Mouse (Mus musculus) thymus, adult 2 months (tissue): Measurements from ENCODE around the gene Cdk7. TPM values are rescaled to one million over a fixed set of nuclear protein-coding genes. Genes with fewer than 3 reads are reported as not detected.
"Not testable (repeated sequence)": the region's sequence is repeated elsewhere in the genome, so short reads cannot be mapped to it uniquely, and the experiment has no call there.

ENCODE experiments used
- DNase-seq: peaks from one replicate; pipeline ENCODE4 v3.0.0; 2021
- H3K27ac ChIP-seq: fragments of 200-500 bp; 2 replicates; pipeline ENCODE4 v1.5.1; 2012; ENCODE audit warnings: low read length, control low read depth; ENCODE audit not compliant: control insufficient read depth, insufficient read depth
- H3K27me3 ChIP-seq: fragments of 200-500 bp; 2 replicates; pipeline ENCODE4 v1.6.1; 2012; ENCODE audit warnings: mild to moderate bottlenecking, low read length, moderate library complexity, mixed read lengths; ENCODE audit not compliant: control insufficient read depth, insufficient read depth
- H3K36me3 ChIP-seq: fragments of 200-500 bp; 2 replicates; pipeline ENCODE4 v1.6.1; 2012; ENCODE audit warnings: mild to moderate bottlenecking, low read length, moderate library complexity; ENCODE audit not compliant: control insufficient read depth, insufficient read depth
- H3K4me1 ChIP-seq: fragments of 200-500 bp; replicated peaks from 2 replicates; pipeline ENCODE4 v1.6.1; 2012; ENCODE audit warnings: low read length; ENCODE audit not compliant: control insufficient read depth, insufficient read depth
- H3K4me3 ChIP-seq: fragments of 200-500 bp; 2 replicates; pipeline ENCODE4 v1.5.1; 2012; ENCODE audit warnings: mild to moderate bottlenecking, low read length, control low read depth, moderate library complexity; ENCODE audit not compliant: control insufficient read depth, insufficient read depth
- CTCF ChIP-seq: fragments of 200-500 bp; IDR thresholded peaks from 2 replicates; pipeline ENCODE4 v1.5.1; 2012; ENCODE audit warnings: mild to moderate bottlenecking, control low read depth, low read length, moderate library complexity, borderline replicate concordance; ENCODE audit not compliant: control insufficient read depth, poor library complexity, insufficient read depth; ENCODE audit errors: extremely low read depth
- POLR2A ChIP-seq: fragments of 200-500 bp; IDR thresholded peaks from 2 replicates; pipeline ENCODE4 v1.6.1; 2012; ENCODE audit warnings: mild to moderate bottlenecking, low read length, control low read depth, moderate library complexity; ENCODE audit not compliant: control insufficient read depth, poor library complexity, insufficient read depth; ENCODE audit errors: extremely low read depth
- WGBS: fragments of 180-500 bp; shearing (Covaris S2); methylation state at CpG from one replicate; pipeline ENCODE4 v1.1.7; 2018; 5-methylcytosine and 5-hydroxymethylcytosine counted together
- polyA plus RNA-seq: library from polyadenylated mRNA; depleted of rRNA; stranded (reverse); fragments of >200 nt; gene quantifications from 2 replicates; pipeline ENCODE4 v1.2.3, GENCODE M21; 2012

Cdk7 gene
- polyA plus RNA-seq, 1 experiment = 22.0 TPM

- H3K27ac ChIP-seq = peak overlapping the region; percentile 12; the same call in 1 of the 2 replicates
- H3K4me1 ChIP-seq = peaks cover 2% of the 10 kb centered on the region
- peak; percentile 19 for DNase-seq
- H3K36me3 ChIP-seq = peaks cover under 1% of the 10 kb centered on the region; the same call in 1 of the 2 replicates
- H3K4me3 ChIP-seq = peak overlapping the region; percentile 70
- H3K27me3 ChIP-seq = no peaks in the 10 kb centered on the region
- TF ChIP-seq POLR2A (0 out of 2 replicates have a peak, but pooled peaks have one; percentile 10), CTCF (no peak)
- WGBS = under 1% methylated on average over 30 of the region's 30 CpGs
Measured at GRCm38 (mm10) chr13:100730153-100730860, 432 bp downstream of the Cdk7 start.

GRCm38 (mm10) chr13:100728530-100728929 is 2.2 kb downstream of the Cdk7 start:
- not testable (repeated sequence) for H3K4me3 ChIP-seq, DNase-seq, H3K27me3 ChIP-seq, H3K27ac ChIP-seq, H3K4me1 ChIP-seq, H3K36me3 ChIP-seq
- whole genome bisulfite sequencing = 96% methylated on average over 4 of the region's 4 CpGs

- DNase-seq = no peak
- Histone ChIP-seq H3K4me1 (peaks cover 2% of the 10 kb centered on the region), H3K27ac (no peak overlapping the region), H3K27me3 (no peaks in the 10 kb centered on the region), H3K4me3 (no peak overlapping the region), H3K36me3 (peaks cover 5% of the 10 kb centered on the region; the same call in 1 of the 2 replicates)
- WGBS = 96% methylated on average over 5 of the region's 5 CpGs
- TF ChIP-seq POLR2A = no peak
- TF ChIP-seq CTCF = no peak
Measured at GRCm38 (mm10) chr13:100728086-100728485, 2.7 kb downstream of the Cdk7 start.

GRCm38 (mm10) chr13:100725194-100725593 is 5.5 kb downstream of the Cdk7 start:
- H3K4me1 ChIP-seq = peaks cover 2% of the 10 kb centered on the region
- 93% methylated on average over 10 of the region's 10 CpGs for WGBS
- H3K27ac ChIP-seq = no peak overlapping the region
- peaks cover 8% of the 10 kb centered on the region for H3K36me3 ChIP-seq
- DNase-seq = no peak
- no peaks in the 10 kb centered on the region for H3K27me3 ChIP-seq
- no peak overlapping the region for H3K4me3 ChIP-seq
- TF ChIP-seq CTCF = no peak
- no peak for TF ChIP-seq POLR2A

GRCm38 (mm10) chr13:100724051-100724754 is 6.5 kb downstream of the Cdk7 start:
- H3K36me3 ChIP-seq = peaks cover 12% of the 10 kb centered on the region
- 94% methylated on average over 7 of the region's 7 CpGs for WGBS
- no peak for TF ChIP-seq CTCF
- no peak for TF ChIP-seq POLR2A
- H3K27me3 ChIP-seq = no peaks in the 10 kb centered on the region
- no peak overlapping the region for H3K27ac ChIP-seq
- H3K4me1 ChIP-seq = no peaks in the 10 kb centered on the region
- H3K4me3 ChIP-seq = no peak overlapping the region
- DNase-seq = no peak

GRCm38 (mm10) chr13:100721656-100722055 is 9.1 kb downstream of the Cdk7 start:
- no peak for TF ChIP-seq POLR2A
- no peak for TF ChIP-seq CTCF
- Histone ChIP-seq H3K27me3 (no peaks in the 10 kb centered on the region), H3K36me3 (peaks cover 32% of the 10 kb centered on the region), H3K4me3 (no peak overlapping the region), H3K4me1 (no peaks in the 10 kb centered on the region), H3K27ac (no peak overlapping the region)
- WGBS = 94% methylated on average over 5 of the region's 5 CpGs
- DNase-seq = no peak

GRCm38 (mm10) chr13:100715467-100715866 is 15.3 kb downstream of the Cdk7 start:
- 97% methylated on average over 6 of the region's 6 CpGs for WGBS
- no peak overlapping the region for H3K4me3 ChIP-seq
- H3K27ac ChIP-seq = no peak overlapping the region
- no peaks in the 10 kb centered on the region for H3K27me3 ChIP-seq
- no peak for DNase-seq
- TF ChIP-seq CTCF (no peak), POLR2A (no peak)
- peaks cover 44% of the 10 kb centered on the region for H3K36me3 ChIP-seq
- no peaks in the 10 kb centered on the region for H3K4me1 ChIP-seq
